Mouse (Mus musculus) activated CD4-positive, CD25-positive, alpha-beta regulatory T cell, adult 9 weeks (primary cell): ENCODE data around the gene Caskin1. TPM values are rescaled to one million over a fixed set of nuclear protein-coding genes. Genes with fewer than 3 reads are reported as not detected.

Experiments
- polyA plus RNA-seq: library from polyadenylated mRNA; unstranded; fragments of 100-300 nt; shearing (Covaris generic); gene quantifications from one replicate; pipeline ENCODE4 v1.2.1, GENCODE M21; 2017

Caskin1 gene
- 0.11 TPM for polyA plus RNA-seq

DNA sequence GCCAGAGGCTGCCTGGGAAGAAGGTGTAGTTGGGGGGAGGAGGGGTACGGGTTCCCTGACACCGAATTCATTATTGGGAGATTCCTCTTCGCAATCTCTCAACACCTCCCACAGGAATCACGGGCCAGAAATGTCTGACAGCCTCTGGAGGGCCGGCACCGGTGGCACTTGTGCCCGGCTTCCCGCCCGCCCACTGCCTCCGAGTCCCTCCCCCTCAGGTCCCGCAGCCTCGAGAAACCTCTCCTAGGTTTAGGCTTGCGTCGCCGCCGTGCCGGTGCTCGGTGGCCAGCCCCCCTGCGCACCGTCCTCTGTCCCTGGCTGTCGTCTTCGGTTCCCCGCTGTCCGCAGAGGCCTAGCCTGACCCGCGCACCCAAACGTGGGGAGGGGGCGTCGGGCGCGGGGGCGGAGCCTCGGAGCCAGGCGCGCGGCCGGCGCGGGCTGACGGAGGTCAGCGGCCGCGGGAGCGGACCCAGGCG lies at the start of gene Caskin1:
Gene Caskin1, plus strand, starts transcription at position 416 of the 476 bp plus-strand sequence.

DNA sequence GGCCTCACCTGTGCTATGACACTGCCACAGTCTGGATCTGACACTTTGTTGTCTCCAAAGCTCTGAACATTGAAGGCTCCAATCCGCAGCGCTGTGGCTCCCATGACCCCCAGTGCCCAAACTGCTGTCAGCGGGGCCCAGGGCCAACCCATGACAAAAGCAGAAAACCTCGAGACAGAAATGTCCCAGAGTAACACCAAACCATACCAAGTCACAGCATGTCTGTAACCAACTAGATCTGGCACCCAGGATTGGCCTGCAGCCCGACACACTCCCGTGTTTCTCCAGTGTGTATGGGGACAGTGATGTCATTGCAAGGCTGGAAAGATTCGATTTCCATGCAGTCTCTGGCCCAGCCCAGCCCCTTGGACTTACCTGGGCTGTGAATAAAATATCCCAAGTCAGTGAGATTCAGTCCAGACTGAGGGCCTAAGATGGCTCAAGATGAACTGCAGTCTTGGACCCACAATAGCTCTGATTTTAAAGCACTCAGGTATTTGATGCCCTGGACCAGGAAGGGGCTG lies 45.7 kb upstream of the Caskin1 start, which contains the start of gene Dnase1l2:
Gene Dnase1l2, minus strand, starts transcription at position 474 of the 524 bp plus-strand sequence.

GRCm38 (mm10) chr17:24469910-24470602 lies 18.3 kb upstream of the Caskin1 start, which contains the start of the genes E4f1 and Pgp:
TSS of gene E4f1 (minus strand) at chr17:24470313.
TSS of gene Pgp (plus strand) at chr17:24470392.

DNA sequence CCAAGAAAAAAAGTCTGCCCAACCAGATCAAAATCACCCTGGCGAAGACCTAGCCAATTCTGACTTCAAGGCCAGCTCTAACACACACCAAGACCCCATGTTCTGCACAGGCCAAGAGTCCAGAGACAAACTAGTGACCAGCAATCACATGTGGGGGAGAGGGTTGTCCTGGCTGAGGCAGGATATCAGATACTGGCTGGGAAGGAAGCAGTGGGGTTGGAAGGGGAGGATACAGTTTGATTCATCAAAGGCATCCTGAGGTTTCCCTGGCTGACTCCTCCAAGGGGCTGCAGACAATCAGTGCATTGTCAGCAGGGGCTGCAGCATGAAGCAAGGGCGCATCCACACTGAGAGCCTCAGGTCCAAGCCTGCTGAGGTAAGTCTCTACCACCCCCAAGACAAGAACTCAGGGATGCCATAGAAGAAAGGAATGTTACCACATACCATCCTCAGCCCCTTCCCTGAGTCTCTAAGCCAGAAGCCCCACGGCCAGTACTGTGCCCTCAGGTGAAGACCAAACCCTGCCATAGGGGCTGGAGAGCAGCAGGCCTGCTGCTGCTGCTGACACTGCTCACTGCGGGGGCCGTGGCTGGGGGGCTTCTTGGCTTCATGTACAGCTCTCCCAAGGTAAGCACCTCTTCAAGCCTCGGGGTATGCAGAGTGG lies 14.7 kb upstream of the Caskin1 start, which contains the start of gene Bricd5:
Gene Bricd5, plus strand, starts transcription at position 273 of the 664 bp plus-strand sequence.

DNA sequence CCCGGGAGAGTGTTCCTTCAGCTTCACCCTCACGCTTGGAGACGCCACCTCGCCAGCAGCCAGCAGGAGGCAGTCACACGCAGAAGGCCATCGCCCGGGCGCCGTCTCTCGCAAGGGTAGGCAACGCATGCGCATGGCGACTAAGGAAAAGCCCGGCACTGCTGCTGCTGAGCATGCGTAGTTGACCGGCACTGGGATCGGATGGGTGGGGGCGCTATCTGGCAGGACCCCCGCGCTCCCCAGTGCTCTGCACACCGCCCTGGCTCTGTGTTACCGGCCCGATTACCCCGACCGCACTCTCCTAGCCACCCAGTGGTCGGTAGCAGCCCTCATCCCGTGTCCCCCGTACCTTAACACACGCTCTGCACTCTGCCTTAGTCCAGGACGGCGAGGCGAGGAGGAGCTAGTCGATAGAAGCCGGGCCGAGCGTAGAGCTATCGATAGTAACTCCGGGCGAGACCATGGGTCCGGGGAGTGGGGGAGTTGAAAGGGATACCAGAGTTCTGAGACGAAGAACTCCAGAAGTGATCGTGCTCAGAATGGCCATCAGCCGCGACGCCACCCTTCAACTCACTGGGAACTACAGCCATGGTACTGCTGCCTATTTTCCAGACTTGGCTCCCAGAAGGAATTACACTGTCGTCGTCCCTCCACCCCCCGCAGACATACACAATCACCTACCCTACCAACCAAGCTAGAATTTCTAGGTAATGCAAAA lies 9.6 kb upstream of the Caskin1 start, which contains the start of gene Mlst8:
Gene Mlst8, minus strand, starts transcription at position 416 of the 718 bp plus-strand sequence.

GRCm38 (mm10) chr17:24527723-24528559 lies 39.5 kb downstream of the Caskin1 start, which contains the start of gene Traf7:
TSS of gene Traf7 (minus strand) at chr17:24527938.

DNA sequence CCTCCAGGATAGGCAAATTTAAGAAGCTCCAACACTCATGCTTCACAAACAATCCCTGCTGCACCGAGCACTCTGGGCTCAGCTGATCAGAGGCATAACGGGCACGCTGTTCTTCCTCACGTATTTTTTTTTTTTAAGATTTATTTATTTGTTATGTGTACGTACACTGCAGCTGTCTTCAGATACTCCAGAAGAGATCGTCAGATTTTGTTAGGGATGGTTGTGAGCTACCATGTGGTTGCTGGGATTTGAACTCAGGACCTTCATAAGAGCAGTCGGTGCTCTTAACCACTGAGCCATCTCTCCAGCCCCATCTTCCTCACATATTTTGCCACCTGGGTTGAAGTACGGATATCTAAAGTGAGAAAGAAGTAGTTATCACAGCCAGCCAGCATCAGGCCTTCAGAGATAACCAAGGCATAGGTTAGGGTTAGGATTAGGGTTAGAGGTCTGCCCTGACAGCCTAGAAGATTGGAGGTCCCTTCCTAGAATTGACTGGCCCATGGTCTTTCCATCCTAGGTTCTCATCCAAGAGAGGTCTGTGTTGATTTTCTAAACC lies 45.8 kb downstream of the Caskin1 start, which contains the start of gene Rab26:
Gene Rab26, minus strand, starts transcription at position 51 of the 559 bp plus-strand sequence.

GRCm38 (mm10) chr17:24549618-24550415 lies 61.4 kb downstream of the Caskin1 start, which contains the start of gene Pkd1:
TSS of gene Pkd1 (plus strand) at chr17:24549834.

Other genes starting within 250 kb of the Caskin1 start
- gene Ccnf, start 237.1 kb upstream of the Caskin1 start, polyA plus RNA-seq: 7.1 TPM
- 0.39 TPM for gene Abca17, start 137.5 kb upstream of the Caskin1 start, polyA plus RNA-seq
- gene Abca3, start 136.7 kb upstream of the Caskin1 start, polyA plus RNA-seq: 41.4 TPM
- 194 TPM for gene Rnps1, start 74.0 kb upstream of the Caskin1 start, polyA plus RNA-seq
- gene Eci1, start 62.0 kb upstream of the Caskin1 start, polyA plus RNA-seq: 90.8 TPM
- gene Dnase1l2, start 45.5 kb upstream of the Caskin1 start, polyA plus RNA-seq: 5.3 TPM
- gene E4f1, start 18.3 kb upstream of the Caskin1 start, polyA plus RNA-seq: 70.7 TPM
- 3.8 TPM for gene Pgp, start 18.2 kb upstream of the Caskin1 start, polyA plus RNA-seq
- gene Bricd5, start 14.7 kb upstream of the Caskin1 start, polyA plus RNA-seq: not detected
- gene Mlst8, start 9.5 kb upstream of the Caskin1 start, polyA plus RNA-seq: 28.4 TPM
- 97.6 TPM for gene Traf7, start 39.3 kb downstream of the Caskin1 start, polyA plus RNA-seq
- gene Rab26, start 45.6 kb downstream of the Caskin1 start, polyA plus RNA-seq: 6.5 TPM
- gene Pkd1, start 61.2 kb downstream of the Caskin1 start, polyA plus RNA-seq: 17.8 TPM
- 48.8 TPM for gene Tsc2, start 144.0 kb downstream of the Caskin1 start, polyA plus RNA-seq
- 6.0 TPM for gene Nthl1, start 144.1 kb downstream of the Caskin1 start, polyA plus RNA-seq
- not detected for gene Slc9a3r2, start 161.7 kb downstream of the Caskin1 start, polyA plus RNA-seq
- not detected for gene Npw, start 169.9 kb downstream of the Caskin1 start, polyA plus RNA-seq
- gene Zfp598, start 181.1 kb downstream of the Caskin1 start, polyA plus RNA-seq: 2.3 TPM
- 0.88 TPM for gene Syngr3, start 201.4 kb downstream of the Caskin1 start, polyA plus RNA-seq
- gene Gfer, start 207.6 kb downstream of the Caskin1 start, polyA plus RNA-seq: 7.8 TPM
- gene Noxo1, start 207.6 kb downstream of the Caskin1 start, polyA plus RNA-seq: 1.4 TPM
- 60.9 TPM for gene Tbl3, start 219.1 kb downstream of the Caskin1 start, polyA plus RNA-seq
- not detected for gene Rnf151, start 229.5 kb downstream of the Caskin1 start, polyA plus RNA-seq
- 789 TPM for gene Rps2, start 229.5 kb downstream of the Caskin1 start, polyA plus RNA-seq
- gene Ndufb10, start 235.9 kb downstream of the Caskin1 start, polyA plus RNA-seq: 222 TPM
- gene Rpl3l, start 239.2 kb downstream of the Caskin1 start, polyA plus RNA-seq: not detected
- gene Msrb1, start 248.0 kb downstream of the Caskin1 start, polyA plus RNA-seq: 16.1 TPM